Mouse (Mus musculus): ENCODE results near the gene Got1. TPM values are rescaled to one million over a fixed set of nuclear protein-coding genes. Genes with fewer than 3 reads are reported as not detected.
"Not testable (repeated sequence)": the region's sequence is repeated elsewhere in the genome, so short reads cannot be mapped to it uniquely, and the experiment has no call there.

The Got1 gene
- total and polyA plus RNA-seq, 3 experiments = 131 to 228 (median 176) TPM

- H3K27ac ChIP-seq (ENCODE audit: insufficient read depth, low read depth) = no peak overlapping the region
- no peak overlapping the region for H3K4me3 ChIP-seq (replicated peaks in 1 of 3; ENCODE audit: low read depth in 2 of 3, low read length in 2 of 3, poor library complexity in 1 of 3)
- DNase-seq (ENCODE audit: extremely low read depth) = no peak
- no peak for TF ChIP-seq JUN (IDR thresholded peaks at IDR 0.05; ENCODE audit: insufficient read depth, low read depth, low read length)
- no peak for TF ChIP-seq MXI1 (IDR thresholded peaks at IDR 0.05; ENCODE audit: low read depth, low read length)
- H3K27me3 ChIP-seq (replicated peaks) = no peaks in the 10 kb centered on the region
- peaks cover 2 to 21% of the 10 kb centered on the region in 2 experiments; a peak in 3 of 4 replicates for H3K4me1 ChIP-seq (ENCODE audit: control insufficient read depth in 1 of 2, insufficient read depth in 2 of 2)
- no peak overlapping the region for H3K4me2 ChIP-seq (ENCODE audit: insufficient read depth, low read depth, poor library complexity, severe bottlenecking)
- H3K36me3 ChIP-seq (replicated peaks in 1 of 2; ENCODE audit: control insufficient read depth in 1 of 2, insufficient read depth in 1 of 2, low read length in 1 of 2) = peaks cover 80 to 99% of the 10 kb centered on the region in 2 experiments
- H3K9me3 ChIP-seq (replicated peaks; ENCODE audit: low read length) = no peaks in the 10 kb centered on the region
- dilution Hi-C loops (cut with MboI; ENCODE audit: extremely low pct_ligation_motif_present, extremely low pct_unique_long_range_greater_than_20kb, low sequenced_read_pairs) (no loop called here), in situ Hi-C loops (cut with MboI; ENCODE audit: low pct_ligation_motif_present, low pct_unique_long_range_greater_than_20kb, low sequenced_read_pairs) (loop anchor here (25.0 kb wide), 1 partner anchor 252 kb away; the partner anchor contains the start of genes Cox15 and Cutc)
- H3K9ac ChIP-seq (ENCODE audit: insufficient read depth, low read depth) = no peak overlapping the region
- peaks cover 71% of the 10 kb centered on the region for H3K79me2 ChIP-seq (replicated peaks; ENCODE audit: control insufficient read depth, extremely low read depth, insufficient read depth, poor library complexity, severe bottlenecking)
Observed at GRCm38 (mm10) chr19:43510436-43511220, 13.8 kb downstream of the Got1 start.

GRCm38 (mm10) chr19:43505441-43505840 is 19.0 kb downstream of the Got1 start:
- Histone ChIP-seq H3K79me2 (replicated peaks; ENCODE audit: control insufficient read depth, extremely low read depth, insufficient read depth, poor library complexity, severe bottlenecking) (peaks cover 22% of the 10 kb centered on the region), H3K9ac (ENCODE audit: insufficient read depth, low read depth) (no peak overlapping the region), H3K9me3 (replicated peaks; ENCODE audit: low read length) (no peaks in the 10 kb centered on the region), H3K27ac (ENCODE audit: insufficient read depth, low read depth) (no peak overlapping the region), H3K4me2 (ENCODE audit: insufficient read depth, low read depth, poor library complexity, severe bottlenecking) (no peak overlapping the region), H3K4me1 (ENCODE audit: control insufficient read depth in 1 of 2, insufficient read depth in 2 of 2) (peaks cover 0 to 13% of the 10 kb centered on the region in 2 experiments; a peak in 2 of 4 replicates), H3K4me3 (replicated peaks in 1 of 3; ENCODE audit: low read depth in 2 of 3, low read length in 2 of 3, poor library complexity in 1 of 3) (no peak overlapping the region), H3K36me3 (replicated peaks in 1 of 2; ENCODE audit: control insufficient read depth in 1 of 2, insufficient read depth in 1 of 2, low read length in 1 of 2) (peaks cover 82 to 96% of the 10 kb centered on the region in 2 experiments), H3K27me3 (replicated peaks) (no peaks in the 10 kb centered on the region)
- TF ChIP-seq POLR2A (IDR thresholded peaks at IDR 0.05; ENCODE audit: low read depth, low read length) (no peak), ZMIZ1 (IDR thresholded peaks at IDR 0.05; ENCODE audit: low read depth, low read length) (no peak), TBP (conservative IDR thresholded peaks at IDR 0.05; ENCODE audit: low read depth, low read length) (no peak)
- dilution Hi-C loops (cut with MboI; ENCODE audit: extremely low pct_ligation_motif_present, extremely low pct_unique_long_range_greater_than_20kb, low sequenced_read_pairs) = no loop called here
- in situ Hi-C loops (cut with MboI; ENCODE audit: low pct_ligation_motif_present, low pct_unique_long_range_greater_than_20kb, low sequenced_read_pairs) = loop anchor here (25.0 kb wide), 1 partner anchor 257 kb away; the partner anchor contains the start of genes Cox15 and Cutc
- no peak for DNase-seq (ENCODE audit: extremely low read depth)

- H3K9ac ChIP-seq (ENCODE audit: insufficient read depth, low read depth); H3K27ac ChIP-seq (ENCODE audit: insufficient read depth, low read depth); H3K4me2 ChIP-seq (ENCODE audit: insufficient read depth, low read depth, poor library complexity, severe bottlenecking); dilution Hi-C loops (cut with MboI; ENCODE audit: extremely low pct_ligation_motif_present, extremely low pct_unique_long_range_greater_than_20kb, low sequenced_read_pairs); DNase-seq (ENCODE audit: extremely low read depth); H3K4me3 ChIP-seq (replicated peaks in 1 of 3; ENCODE audit: low read depth in 2 of 3, low read length in 2 of 3, poor library complexity in 1 of 3); H3K79me2 ChIP-seq (replicated peaks; ENCODE audit: control insufficient read depth, extremely low read depth, insufficient read depth, poor library complexity, severe bottlenecking); H3K27me3 ChIP-seq (replicated peaks); H3K9me3 ChIP-seq (replicated peaks; ENCODE audit: low read length): not testable (repeated sequence)
- in situ Hi-C loops (cut with MboI; ENCODE audit: low pct_ligation_motif_present, low pct_unique_long_range_greater_than_20kb, low sequenced_read_pairs) = loop anchor here (25.0 kb wide), 1 partner anchor 259 kb away; the partner anchor contains the start of genes Cox15 and Cutc
- peak; percentile 68 for TF ChIP-seq ZNF384 (IDR thresholded peaks at IDR 0.05; ENCODE audit: low read depth, low read length)
- peaks cover 80 to 96% of the 10 kb centered on the region in 2 experiments for H3K36me3 ChIP-seq (replicated peaks in 1 of 2; ENCODE audit: control insufficient read depth in 1 of 2, insufficient read depth in 1 of 2, low read length in 1 of 2)
- H3K4me1 ChIP-seq (ENCODE audit: control insufficient read depth in 1 of 2, insufficient read depth in 2 of 2) = peaks cover 0 to 13% of the 10 kb centered on the region in 2 experiments; a peak in 2 of 4 replicates
Observed at GRCm38 (mm10) chr19:43503593-43503992, 20.8 kb downstream of the Got1 start.
